Mouse (Mus musculus) erythroblast, embryonic 14.5 days (primary cell): ENCODE data around the gene Pole.

ENCODE experiments used
- GATA1 ChIP-seq: IDR thresholded peaks from 2 replicates; pipeline ENCODE4 v1.6.1; 2012; ENCODE audit warnings: low read length, inconsistent platforms, mixed read lengths
- TAL1 ChIP-seq: IDR thresholded peaks from 3 replicates; pipeline ENCODE4 v1.6.1; 2012; ENCODE audit warnings: low read length, inconsistent platforms, mixed read lengths

DNA sequence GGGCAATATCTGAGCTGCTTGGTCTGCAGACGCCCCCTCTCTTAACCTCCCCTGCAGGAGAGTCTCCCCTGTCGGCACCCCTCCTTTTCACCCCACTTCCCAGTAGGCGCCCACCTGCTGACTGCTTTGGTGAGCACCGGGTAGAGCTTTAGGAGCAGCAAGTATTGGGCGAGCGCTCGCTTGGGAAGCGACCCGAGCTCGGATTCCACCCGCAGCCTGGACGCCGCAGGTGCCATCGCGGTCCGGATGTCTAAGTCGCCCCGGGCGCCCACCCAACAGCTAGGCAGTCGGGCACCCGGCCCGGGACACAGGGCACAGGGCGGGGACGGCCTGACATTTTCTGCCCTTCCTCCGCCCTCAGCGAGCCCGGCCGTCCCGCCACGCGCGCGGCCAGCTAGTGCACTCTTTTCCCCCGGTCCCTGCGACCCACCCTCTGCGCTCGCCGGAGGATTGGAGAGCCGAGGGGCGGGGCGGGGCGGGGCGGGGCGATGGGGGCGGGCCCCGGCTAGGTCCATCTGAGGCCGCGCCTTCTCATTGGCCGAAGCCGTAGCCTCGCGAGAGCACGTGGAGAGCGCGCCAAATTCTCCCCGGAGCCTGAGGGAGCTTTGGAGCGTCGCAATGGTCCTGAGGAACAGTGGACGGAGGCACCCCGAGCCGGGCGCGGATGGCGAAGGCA is at the start of gene Pole, which contains the start of gene Pxmp2:
- TF ChIP-seq GATA1 (no peak), TAL1 (no peak)
